Mouse (Mus musculus): ENCODE results near the gene Arih1. TPM values are rescaled to one million over a fixed set of nuclear protein-coding genes. Genes with fewer than 3 reads are reported as not detected.

Arih1 gene
- polyA plus RNA-seq (2012; ENCODE audit: insufficient read depth, insufficient read length, low replicate concordance, missing spikeins): 87.4 and 236 TPM in 2 replicates

DNA sequence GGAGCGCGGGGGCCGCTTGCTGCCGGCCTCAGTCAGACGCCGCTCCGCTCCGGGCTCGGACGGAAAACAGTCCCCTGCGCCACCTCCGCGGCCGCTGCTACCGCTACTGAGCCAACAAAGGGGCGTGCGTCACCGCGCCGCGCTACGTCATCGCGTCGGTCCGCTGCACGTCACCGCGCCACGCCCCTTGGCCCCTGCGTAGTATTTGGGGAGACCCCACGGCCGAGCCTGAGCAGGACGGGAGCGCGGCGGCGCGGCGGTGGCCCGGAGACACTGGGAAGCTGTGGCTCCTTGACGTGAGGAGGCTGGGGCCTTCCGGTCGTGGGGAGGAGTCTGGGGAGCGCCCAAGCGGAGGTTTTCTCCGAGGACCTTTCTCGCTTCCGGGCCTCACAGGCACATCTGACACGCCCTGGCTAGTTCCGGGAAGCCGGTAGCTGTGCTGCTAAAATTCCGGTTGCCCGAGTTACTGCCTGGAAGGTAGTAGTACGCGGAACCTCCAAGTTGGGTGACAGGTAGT lies at the start of gene Arih1:
Arih1 (minus strand) TSS at position 70 of the 517 bp plus-strand sequence.
- peak within 1 kb of the TSS; percentile 72 for H3K4me3 ChIP-seq (ENCODE audit: insufficient read depth, low read depth, low read length)
- H3K27ac ChIP-seq (ENCODE audit: insufficient read depth, low read depth, low read length): peak within 1 kb of the TSS; percentile 83
- TF ChIP-seq CTCF (IDR thresholded peaks at IDR 0.05; ENCODE audit: insufficient read depth, low read depth, low read length) (no peak), POLR2A (IDR thresholded peaks at IDR 0.05; ENCODE audit: insufficient read depth, low read depth, low read length) (peak; percentile 94)
- under 1% methylated on average over 49 of the region's 56 CpGs for WGBS
- no peaks in the 10 kb centered on the region for H3K4me1 ChIP-seq (ENCODE audit: control insufficient read depth, insufficient read depth, low read length)

DNA sequence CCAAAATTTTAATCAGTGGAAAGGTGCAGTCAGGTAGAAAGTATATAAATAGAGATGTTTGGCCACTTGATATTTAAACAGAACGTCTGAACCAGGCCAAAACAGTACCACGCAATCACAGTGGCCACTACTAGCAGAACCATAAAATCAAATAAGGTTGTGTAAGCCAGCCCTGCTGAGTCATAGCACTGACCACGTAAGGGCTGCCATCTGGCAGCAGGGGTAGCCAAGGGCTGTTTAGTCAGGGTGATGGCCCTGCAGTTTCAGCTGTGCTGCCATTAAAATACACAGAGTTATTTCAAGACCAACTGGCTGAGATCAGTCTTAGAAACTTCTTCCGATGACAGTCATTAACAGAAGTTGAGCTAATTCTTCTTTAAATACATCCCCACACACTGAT lies 47.5 kb upstream of the Arih1 start:
- H3K27ac ChIP-seq (ENCODE audit: insufficient read depth, low read depth, low read length): no peak overlapping the region
- H3K4me3 ChIP-seq (ENCODE audit: insufficient read depth, low read depth, low read length): no peak overlapping the region
- H3K4me1 ChIP-seq (ENCODE audit: control insufficient read depth, insufficient read depth, low read length): 0 out of 2 replicates have a peak, but pooled peaks cover 2% of the 10 kb centered on the region
- WGBS: 58% methylated on average over 4 of the region's 4 CpGs
- TF ChIP-seq POLR2A (IDR thresholded peaks at IDR 0.05; ENCODE audit: insufficient read depth, low read depth, low read length) (no peak), CTCF (IDR thresholded peaks at IDR 0.05; ENCODE audit: insufficient read depth, low read depth, low read length) (no peak)

DNA sequence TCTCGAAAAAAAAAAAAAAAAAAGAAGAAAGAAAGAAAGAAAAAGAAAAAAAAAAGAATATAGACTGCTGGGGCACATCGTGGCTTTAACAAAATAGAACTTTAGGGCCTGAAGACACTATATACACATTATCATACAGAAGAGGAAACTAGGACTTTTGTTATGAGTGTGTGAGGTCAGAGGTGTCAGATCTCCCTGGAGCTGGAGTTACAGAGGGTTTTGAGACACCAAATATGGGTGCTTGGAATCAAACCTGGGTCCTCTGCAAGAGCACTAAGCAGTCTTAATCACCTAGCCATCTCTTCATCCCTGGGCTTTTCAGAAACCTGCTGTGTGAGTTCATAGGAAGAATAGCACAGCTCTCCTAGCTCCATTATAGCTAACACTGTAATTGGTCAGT lies 47.0 kb upstream of the Arih1 start:
- 76% methylated on average over 2 of the region's 2 CpGs for WGBS

DNA sequence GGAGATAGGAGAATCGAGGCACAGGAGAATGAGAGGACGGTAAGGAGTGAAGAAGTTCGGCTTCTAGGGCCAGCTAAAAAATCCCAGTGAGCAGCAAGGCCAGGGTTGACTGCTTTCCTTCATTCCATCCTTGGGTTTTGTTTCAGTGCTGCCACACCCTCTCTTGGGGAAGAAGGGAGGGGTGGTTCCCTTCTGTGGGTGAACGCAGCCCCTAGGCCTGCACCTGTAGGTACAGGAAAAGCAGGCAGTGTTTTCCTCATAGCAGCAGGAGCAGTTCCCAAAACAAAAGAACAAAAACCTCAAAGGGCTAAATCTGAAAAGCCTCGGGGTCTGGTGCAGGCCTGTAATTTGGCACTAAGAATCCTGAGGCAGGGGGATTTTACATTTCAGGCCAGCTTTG lies 45.2 kb upstream of the Arih1 start:
- H3K4me3 ChIP-seq (ENCODE audit: insufficient read depth, low read depth, low read length): no peak overlapping the region
- WGBS: 41% methylated on average over 5 of the region's 5 CpGs
- TF ChIP-seq CTCF (IDR thresholded peaks at IDR 0.05; ENCODE audit: insufficient read depth, low read depth, low read length) (no peak), POLR2A (IDR thresholded peaks at IDR 0.05; ENCODE audit: insufficient read depth, low read depth, low read length) (no peak)
- H3K27ac ChIP-seq (ENCODE audit: insufficient read depth, low read depth, low read length): no peak overlapping the region
- H3K4me1 ChIP-seq (ENCODE audit: control insufficient read depth, insufficient read depth, low read length): 0 out of 2 replicates have a peak, but pooled peaks cover under 1% of the 10 kb centered on the region

More for the DNA sequence above, 47.0 kb upstream of the Arih1 start:
- no peak overlapping the region for H3K27ac ChIP-seq (ENCODE audit: insufficient read depth, low read depth, low read length)
- H3K4me3 ChIP-seq (ENCODE audit: insufficient read depth, low read depth, low read length): no peak overlapping the region
- 0 out of 2 replicates have a peak, but pooled peaks cover 2% of the 10 kb centered on the region for H3K4me1 ChIP-seq (ENCODE audit: control insufficient read depth, insufficient read depth, low read length)
- TF ChIP-seq CTCF (IDR thresholded peaks at IDR 0.05; ENCODE audit: insufficient read depth, low read depth, low read length): no peak
- TF ChIP-seq POLR2A (IDR thresholded peaks at IDR 0.05; ENCODE audit: insufficient read depth, low read depth, low read length): no peak

DNA sequence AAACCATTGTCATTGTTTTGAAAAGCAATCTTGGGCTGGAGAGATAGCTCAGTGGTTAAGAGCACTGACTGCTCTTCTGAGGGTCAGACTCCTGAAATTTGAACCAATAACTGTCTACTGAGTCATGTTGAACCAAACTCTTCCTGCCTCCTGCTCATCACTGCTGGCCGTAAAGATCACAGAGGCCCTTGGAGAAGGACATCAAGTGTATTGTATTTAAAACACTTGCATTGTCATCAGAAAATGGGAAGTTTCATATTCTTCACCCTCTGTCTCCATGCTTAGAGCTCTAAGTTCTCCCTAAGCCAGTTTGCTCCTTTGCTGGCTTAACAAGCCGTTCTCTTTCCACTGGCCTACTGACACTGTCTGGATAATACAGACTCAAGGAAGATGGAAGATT lies 41.9 kb upstream of the Arih1 start:
- H3K4me3 ChIP-seq (ENCODE audit: insufficient read depth, low read depth, low read length): no peak overlapping the region
- TF ChIP-seq CTCF (IDR thresholded peaks at IDR 0.05; ENCODE audit: insufficient read depth, low read depth, low read length) (no peak), POLR2A (IDR thresholded peaks at IDR 0.05; ENCODE audit: insufficient read depth, low read depth, low read length) (no peak)
- no peaks in the 10 kb centered on the region for H3K4me1 ChIP-seq (ENCODE audit: control insufficient read depth, insufficient read depth, low read length)
- WGBS: 97% methylated on average over 2 of the region's 2 CpGs
- H3K27ac ChIP-seq (ENCODE audit: insufficient read depth, low read depth, low read length): no peak overlapping the region

DNA sequence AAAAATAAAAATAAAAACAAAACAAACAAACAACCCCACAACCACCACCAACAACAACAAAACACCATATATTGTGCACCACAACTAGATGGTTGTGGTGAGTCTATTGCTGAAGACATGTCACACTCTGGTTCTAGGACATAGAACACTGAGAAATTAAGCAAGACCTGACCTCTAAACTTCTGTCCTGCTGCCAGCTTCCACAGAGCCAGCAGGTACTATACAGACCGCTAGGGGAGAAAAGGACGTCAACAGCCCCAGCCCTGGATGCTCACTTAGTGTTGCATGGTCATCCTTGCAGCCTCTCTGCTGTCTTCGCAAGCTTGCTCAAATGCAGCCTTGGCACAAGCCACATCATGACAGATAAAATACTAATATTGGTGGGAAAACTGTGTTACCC lies 41.2 kb upstream of the Arih1 start:
- H3K4me1 ChIP-seq (ENCODE audit: control insufficient read depth, insufficient read depth, low read length): no peaks in the 10 kb centered on the region
- no peak overlapping the region for H3K4me3 ChIP-seq (ENCODE audit: insufficient read depth, low read depth, low read length)
- 87% methylated on average over 3 of the region's 3 CpGs for whole genome bisulfite sequencing
- TF ChIP-seq CTCF (IDR thresholded peaks at IDR 0.05; ENCODE audit: insufficient read depth, low read depth, low read length): no peak
- TF ChIP-seq POLR2A (IDR thresholded peaks at IDR 0.05; ENCODE audit: insufficient read depth, low read depth, low read length): no peak
- no peak overlapping the region for H3K27ac ChIP-seq (ENCODE audit: insufficient read depth, low read depth, low read length)

DNA sequence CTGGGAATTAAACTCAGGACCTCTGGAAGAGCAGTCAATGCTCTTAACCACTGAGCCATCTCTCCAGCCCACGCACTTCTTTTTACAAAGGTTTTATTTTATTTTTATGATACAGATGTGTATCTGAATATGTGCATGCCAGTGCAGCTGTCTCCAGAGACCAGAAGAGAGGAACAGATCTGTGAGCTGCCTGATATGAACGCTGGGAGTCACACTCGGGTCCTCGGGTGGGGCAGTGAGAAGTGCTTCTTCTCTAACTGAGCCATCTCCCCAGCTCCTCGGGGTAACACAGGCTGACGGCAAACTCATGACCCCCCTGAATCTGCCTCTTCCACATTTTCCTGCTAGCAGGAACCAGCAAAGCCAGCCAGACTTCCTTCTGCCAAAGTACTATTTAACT lies 40.3 kb upstream of the Arih1 start:
- Histone ChIP-seq H3K4me3 (ENCODE audit: insufficient read depth, low read depth, low read length) (no peak overlapping the region), H3K27ac (ENCODE audit: insufficient read depth, low read depth, low read length) (no peak overlapping the region), H3K4me1 (ENCODE audit: control insufficient read depth, insufficient read depth, low read length) (no peaks in the 10 kb centered on the region)
- WGBS: 85% methylated on average over 6 of the region's 6 CpGs
- no peak for TF ChIP-seq CTCF (IDR thresholded peaks at IDR 0.05; ENCODE audit: insufficient read depth, low read depth, low read length)
- no peak for TF ChIP-seq POLR2A (IDR thresholded peaks at IDR 0.05; ENCODE audit: insufficient read depth, low read depth, low read length)

DNA sequence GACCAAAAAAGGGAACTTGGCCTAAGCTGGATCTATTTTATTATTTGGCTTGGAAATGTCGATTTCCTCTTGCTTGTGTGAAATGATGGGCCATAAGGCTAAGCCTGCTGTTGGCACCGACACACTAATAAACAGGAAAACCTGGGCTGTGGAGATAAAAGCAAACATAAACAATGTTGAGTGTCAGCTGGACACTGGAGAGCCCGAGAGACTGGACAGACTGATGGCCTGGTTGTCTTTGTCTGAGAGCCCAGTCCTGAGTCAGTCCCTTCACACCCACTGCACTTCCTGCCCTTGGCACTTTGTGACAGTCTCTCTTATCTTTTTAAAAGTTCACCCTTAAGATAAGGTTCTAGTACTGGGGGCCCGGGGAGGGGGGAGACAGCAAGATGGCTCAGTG lies 36.5 kb upstream of the Arih1 start:
- no peaks in the 10 kb centered on the region for H3K4me1 ChIP-seq (ENCODE audit: control insufficient read depth, insufficient read depth, low read length)
- no peak overlapping the region for H3K4me3 ChIP-seq (ENCODE audit: insufficient read depth, low read depth, low read length)
- TF ChIP-seq POLR2A (IDR thresholded peaks at IDR 0.05; ENCODE audit: insufficient read depth, low read depth, low read length) (no peak), CTCF (IDR thresholded peaks at IDR 0.05; ENCODE audit: insufficient read depth, low read depth, low read length) (no peak)
- 76% methylated on average over 4 of the region's 4 CpGs for WGBS
- no peak overlapping the region for H3K27ac ChIP-seq (ENCODE audit: insufficient read depth, low read depth, low read length)

DNA sequence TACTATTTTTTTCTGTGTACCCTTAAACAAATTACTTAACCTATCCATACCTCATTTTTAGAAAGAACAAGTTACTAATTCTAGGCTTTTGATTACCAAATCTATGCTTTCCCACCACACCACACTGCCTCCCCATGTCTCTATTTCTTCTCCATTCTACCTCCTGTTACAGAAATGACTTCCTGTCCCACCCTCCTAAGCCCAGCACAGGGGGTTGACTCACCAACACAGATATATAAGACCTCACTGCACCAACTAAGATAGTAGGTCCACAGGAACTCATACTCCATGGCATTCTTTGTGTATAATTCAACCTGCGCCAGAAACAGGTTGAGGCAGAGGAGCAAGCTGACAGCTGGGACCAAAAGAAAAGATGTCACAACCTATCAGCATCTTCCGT lies 33.0 kb upstream of the Arih1 start:
- TF ChIP-seq POLR2A (IDR thresholded peaks at IDR 0.05; ENCODE audit: insufficient read depth, low read depth, low read length) (no peak), CTCF (IDR thresholded peaks at IDR 0.05; ENCODE audit: insufficient read depth, low read depth, low read length) (no peak)
- no peak overlapping the region for H3K27ac ChIP-seq (ENCODE audit: insufficient read depth, low read depth, low read length)
- H3K4me1 ChIP-seq (ENCODE audit: control insufficient read depth, insufficient read depth, low read length): no peaks in the 10 kb centered on the region
- H3K4me3 ChIP-seq (ENCODE audit: insufficient read depth, low read depth, low read length): no peak overlapping the region
- WGBS: 89% methylated on average over 2 of the region's 2 CpGs

Measured in olfactory bulb, adult 2 months (tissue).